Mouse (Mus musculus) stomach, embryonic 15.5 days (tissue): ENCODE data around the gene Ruvbl1. TPM values are rescaled to one million over a fixed set of nuclear protein-coding genes. Genes with fewer than 3 reads are reported as not detected.
A peak's percentile ranks its signal among the peaks of the same experiment; 100 is the strongest.

Experiments used
- ATAC-seq: fragments of 200-750 bp; cut with Nextera tagmentation; 2 replicates; pipeline ENCODE4 v1.8.0; 2017; ENCODE audit warnings: low read depth, moderate number of reproducible peaks, moderate TSS enrichment; ENCODE audit not compliant: insufficient read depth, low FRiP score
- H3K27ac ChIP-seq: fragments of 300-500 bp; sonication (generic); 2 replicates; pipeline ENCODE4 v1.5.1; 2015; ENCODE audit warnings: mild to moderate bottlenecking, inconsistent platforms
- H3K27me3 ChIP-seq: fragments of 300-500 bp; sonication (generic); replicated peaks from 2 replicates; pipeline ENCODE4 v1.6.1; 2015; ENCODE audit warnings: inconsistent platforms
- H3K36me3 ChIP-seq: fragments of 300-500 bp; sonication (generic); 2 replicates; pipeline ENCODE4 v1.6.1; 2015; ENCODE audit warnings: inconsistent platforms
- H3K4me1 ChIP-seq: fragments of 300-500 bp; sonication (generic); 2 replicates; pipeline ENCODE4 v1.6.1; 2015; ENCODE audit warnings: inconsistent platforms
- H3K4me2 ChIP-seq: fragments of 300-500 bp; sonication (generic); 2 replicates; pipeline ENCODE4 v1.6.1; 2015; ENCODE audit warnings: mild to moderate bottlenecking, inconsistent platforms
- H3K4me3 ChIP-seq: fragments of 300-500 bp; sonication (generic); replicated peaks from 2 replicates; pipeline ENCODE4 v1.5.1; 2015; ENCODE audit warnings: inconsistent platforms
- H3K9ac ChIP-seq: fragments of 300-500 bp; sonication (generic); 2 replicates; pipeline ENCODE4 v1.6.1; 2015; ENCODE audit warnings: inconsistent platforms
- H3K9me3 ChIP-seq: fragments of 300-500 bp; sonication (generic); 2 replicates; pipeline ENCODE4 v1.6.1; 2016; ENCODE audit warnings: inconsistent platforms
- WGBS: fragments of 180-500 bp; shearing (Covaris S2); methylation state at CpG from one replicate; pipeline ENCODE4 v1.1.7; 2015; 5-methylcytosine and 5-hydroxymethylcytosine counted together
- polyA plus RNA-seq: library from polyadenylated mRNA; unstranded; fragments of >200 nt; fragmentation: Nextera tagmentation; extraction: Ambion mirVana; gene quantifications from 2 replicates; pipeline ENCODE4 v1.2.1, GENCODE M21; 2015

Gene Ruvbl1
- 117 and 124 TPM in 2 replicates for polyA plus RNA-seq

- peak within 1 kb of the TSS; percentile 70 for H3K4me3 ChIP-seq
- peaks cover 14% of the 10 kb centered on the region for H3K36me3 ChIP-seq
- H3K27me3 ChIP-seq, result no peaks in the 10 kb centered on the region
- H3K4me2 ChIP-seq, result peak within 1 kb of the TSS; percentile 75
- H3K9ac ChIP-seq, result peak within 1 kb of the TSS; percentile 61
- H3K27ac ChIP-seq, result no peak within 1 kb of the TSS
- H3K9me3 ChIP-seq, result no peaks in the 10 kb centered on the region
- ATAC-seq, result peak; percentile 100
- WGBS, result under 1% methylated on average over 42 of the region's 42 CpGs
- H3K4me1 ChIP-seq, result peaks cover 10% of the 10 kb centered on the region
Observed at GRCm38 (mm10) chr6:88465181-88465920, at the start of gene Ruvbl1. Gene Ruvbl1 (plus strand): TSS chr6:88465409.

GRCm38 (mm10) chr6:88416130-88416758 lies 49.0 kb upstream of the Ruvbl1 start:
- no peaks in the 10 kb centered on the region for H3K27me3 ChIP-seq
- H3K27ac ChIP-seq, result no peak overlapping the region
- H3K9me3 ChIP-seq, result no peaks in the 10 kb centered on the region
- WGBS, result 68% methylated on average over 7 of the region's 7 CpGs
- ATAC-seq, result no peak
- H3K4me3 ChIP-seq, result no peak overlapping the region
- H3K36me3 ChIP-seq, result no peaks in the 10 kb centered on the region
- H3K4me2 ChIP-seq, result no peak overlapping the region
- H3K9ac ChIP-seq, result no peak overlapping the region
- H3K4me1 ChIP-seq, result no peaks in the 10 kb centered on the region

- H3K27me3 ChIP-seq, result no peaks in the 10 kb centered on the region
- H3K9ac ChIP-seq, result no peak overlapping the region
- peak; percentile 81; the same call in 1 of the 2 replicates for ATAC-seq
- no peak overlapping the region for H3K4me2 ChIP-seq
- H3K27ac ChIP-seq, result no peak overlapping the region
- peaks cover 9% of the 10 kb centered on the region for H3K4me1 ChIP-seq
- no peaks in the 10 kb centered on the region for H3K36me3 ChIP-seq
- H3K9me3 ChIP-seq, result no peaks in the 10 kb centered on the region
- 16% methylated on average over 4 of the region's 4 CpGs for WGBS
- no peak overlapping the region for H3K4me3 ChIP-seq
Observed at GRCm38 (mm10) chr6:88431202-88431601, 34.0 kb upstream of the Ruvbl1 start.

- Histone ChIP-seq H3K27ac (no peak overlapping the region), H3K9me3 (no peaks in the 10 kb centered on the region)
- 85% methylated on average over 7 of the region's 7 CpGs for WGBS
Observed at GRCm38 (mm10) chr6:88435609-88436008, 29.6 kb upstream of the Ruvbl1 start.

GRCm38 (mm10) chr6:88439056-88439455 lies 26.2 kb upstream of the Ruvbl1 start:
- no peak overlapping the region for H3K4me2 ChIP-seq
- no peaks in the 10 kb centered on the region for H3K9me3 ChIP-seq
- WGBS, result 73% methylated on average over 4 of the region's 4 CpGs
- H3K27ac ChIP-seq, result no peak overlapping the region
- 0 out of 2 replicates have a peak, but pooled peaks cover 3% of the 10 kb centered on the region for H3K4me1 ChIP-seq
- H3K36me3 ChIP-seq, result no peaks in the 10 kb centered on the region
- no peak overlapping the region for H3K4me3 ChIP-seq
- H3K27me3 ChIP-seq, result no peaks in the 10 kb centered on the region
- H3K9ac ChIP-seq, result no peak overlapping the region
- ATAC-seq, result no peak

More at GRCm38 (mm10) chr6:88435609-88436008, 29.6 kb upstream of the Ruvbl1 start:
- Histone ChIP-seq H3K4me2 (no peak overlapping the region), H3K9ac (no peak overlapping the region), H3K27me3 (no peaks in the 10 kb centered on the region), H3K4me3 (no peak overlapping the region), H3K4me1 (no peaks in the 10 kb centered on the region), H3K36me3 (no peaks in the 10 kb centered on the region)
- ATAC-seq, result no peak

GRCm38 (mm10) chr6:88442551-88442950 lies 22.7 kb upstream of the Ruvbl1 start:
- H3K4me2 ChIP-seq, result no peak overlapping the region
- H3K9ac ChIP-seq, result no peak overlapping the region
- H3K27me3 ChIP-seq, result no peaks in the 10 kb centered on the region
- H3K36me3 ChIP-seq, result no peaks in the 10 kb centered on the region
- 73% methylated on average over 3 of the region's 3 CpGs for WGBS
- ATAC-seq, result no peak
- H3K4me1 ChIP-seq, result peaks cover 14% of the 10 kb centered on the region; the same call in 1 of the 2 replicates
- H3K27ac ChIP-seq, result no peak overlapping the region
- no peak overlapping the region for H3K4me3 ChIP-seq
- H3K9me3 ChIP-seq, result no peaks in the 10 kb centered on the region

GRCm38 (mm10) chr6:88443446-88443845 lies 21.8 kb upstream of the Ruvbl1 start:
- Histone ChIP-seq H3K27me3 (no peaks in the 10 kb centered on the region), H3K9me3 (no peaks in the 10 kb centered on the region), H3K4me1 (peaks cover 14% of the 10 kb centered on the region; the same call in 1 of the 2 replicates), H3K27ac (no peak overlapping the region), H3K4me3 (no peak overlapping the region), H3K36me3 (no peaks in the 10 kb centered on the region), H3K4me2 (no peak overlapping the region), H3K9ac (no peak overlapping the region)
- no peak for ATAC-seq
- 76% methylated on average over 3 of the region's 3 CpGs for WGBS

GRCm38 (mm10) chr6:88444076-88444750 lies 21.0 kb upstream of the Ruvbl1 start:
- no peaks in the 10 kb centered on the region for H3K36me3 ChIP-seq
- H3K27ac ChIP-seq, result no peak overlapping the region
- WGBS, result 61% methylated on average over 7 of the region's 7 CpGs
- H3K9ac ChIP-seq, result no peak overlapping the region
- no peak overlapping the region for H3K4me3 ChIP-seq
- ATAC-seq, result no peak
- H3K4me2 ChIP-seq, result no peak overlapping the region
- H3K9me3 ChIP-seq, result no peaks in the 10 kb centered on the region
- peaks cover 14% of the 10 kb centered on the region; the same call in 1 of the 2 replicates for H3K4me1 ChIP-seq
- no peaks in the 10 kb centered on the region for H3K27me3 ChIP-seq

- H3K4me2 ChIP-seq, result peak overlapping the region; percentile 85
Observed at GRCm38 (mm10) chr6:88445661-88446060, 19.5 kb upstream of the Ruvbl1 start.

GRCm38 (mm10) chr6:88446063-88447002 lies 18.9 kb upstream of the Ruvbl1 start, which contains the start of gene Eefsec:
Gene Eefsec (minus strand): TSS chr6:88446539.
- Histone ChIP-seq H3K36me3 (no peaks in the 10 kb centered on the region), H3K4me2 (peak within 1 kb of the TSS; percentile 85), H3K4me3 (peak within 1 kb of the TSS; percentile 82), H3K27me3 (no peaks in the 10 kb centered on the region), H3K9ac (peak within 1 kb of the TSS; percentile 70), H3K9me3 (no peaks in the 10 kb centered on the region), H3K27ac (peak within 1 kb of the TSS; percentile 63), H3K4me1 (peaks cover 14% of the 10 kb centered on the region; the same call in 1 of the 2 replicates)
- under 1% methylated on average over 71 of the region's 72 CpGs for WGBS
- peak; percentile 86 for ATAC-seq

More at GRCm38 (mm10) chr6:88445661-88446060, 19.5 kb upstream of the Ruvbl1 start:
- Histone ChIP-seq H3K27me3 (no peaks in the 10 kb centered on the region), H3K9me3 (no peaks in the 10 kb centered on the region), H3K4me1 (peaks cover 14% of the 10 kb centered on the region; the same call in 1 of the 2 replicates), H3K4me3 (peak overlapping the region; percentile 82), H3K9ac (peak overlapping the region; percentile 70), H3K27ac (peak overlapping the region; percentile 63; the same call in 1 of the 2 replicates), H3K36me3 (no peaks in the 10 kb centered on the region)
- ATAC-seq, result no peak
- WGBS, result 12% methylated on average over 5 of the region's 5 CpGs

GRCm38 (mm10) chr6:88447454-88447853 lies 17.8 kb upstream of the Ruvbl1 start:
- Histone ChIP-seq H3K4me2 (no peak overlapping the region), H3K27ac (no peak overlapping the region), H3K4me1 (peaks cover 14% of the 10 kb centered on the region; the same call in 1 of the 2 replicates), H3K9me3 (no peaks in the 10 kb centered on the region), H3K4me3 (no peak overlapping the region), H3K9ac (no peak overlapping the region), H3K27me3 (no peaks in the 10 kb centered on the region), H3K36me3 (no peaks in the 10 kb centered on the region)
- ATAC-seq, result no peak
- WGBS, result 31% methylated on average over 4 of the region's 4 CpGs
